Mouse (Mus musculus): ENCODE measurements around the gene Pcnx3. TPM values are rescaled to one million over a fixed set of nuclear protein-coding genes. Genes with fewer than 3 reads are reported as not detected.

The Pcnx3 gene
- polyA plus RNA-seq, 1 experiment from 2014 or later: 14.8 TPM

DNA sequence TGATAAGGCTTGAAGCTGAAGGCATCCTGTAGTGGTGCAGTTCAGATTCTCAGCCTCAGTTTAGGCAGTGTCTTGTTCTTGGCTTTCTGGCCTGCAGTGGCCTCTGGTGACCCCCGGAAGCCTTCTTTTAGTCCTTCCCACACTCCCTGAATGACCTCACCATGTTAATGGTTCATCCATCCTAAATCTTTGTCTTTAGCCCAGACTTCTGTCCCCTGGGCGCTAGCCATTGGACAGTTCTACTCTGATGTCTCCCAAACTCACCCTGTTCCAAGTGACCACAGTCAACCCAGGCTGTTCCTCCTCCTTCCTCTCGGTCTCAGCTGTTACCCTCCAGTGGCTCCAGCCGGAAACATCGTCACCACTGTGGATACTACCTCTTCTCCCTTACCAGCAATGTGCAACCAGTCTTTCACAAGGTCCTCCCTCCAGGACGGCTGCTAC, 39.4 kb downstream of the Pcnx3 start:
- Histone ChIP-seq H3K27me3 (ENCODE audit: insufficient read depth, low read length) (no peaks in the 10 kb centered on the region), H3K9ac (ENCODE audit: low read depth, low read length) (0 out of 2 replicates have a peak overlapping the region, but pooled peaks have one; percentile 1), H3K4me2 (ENCODE audit: low read length) (peak overlapping the region; percentile 51), H3K4me3 (replicated peaks; ENCODE audit: low read depth, low read length) (peak overlapping the region; percentile 6; the same call in 1 of the 2 replicates), H3K36me3 (ENCODE audit: insufficient read depth, low read length) (peaks cover 47% of the 10 kb centered on the region), H3K27ac (peak overlapping the region; percentile 90), H3K9me3 (replicated peaks; ENCODE audit: low read length) (no peaks in the 10 kb centered on the region), H3K4me1 (replicated peaks; ENCODE audit: insufficient read depth, low read length) (peaks cover 18% of the 10 kb centered on the region)
- TF ChIP-seq CTCF (IDR thresholded peaks at IDR 0.05; ENCODE audit: low read depth): no peak
- peak; percentile 37 for ATAC-seq (replicated peaks; ENCODE audit: low FRiP score, low read depth)
- peak; percentile 49 for DNase-seq (ENCODE audit: low spot score)
- WGBS: 37% methylated on average over 6 of the region's 6 CpGs

DNA sequence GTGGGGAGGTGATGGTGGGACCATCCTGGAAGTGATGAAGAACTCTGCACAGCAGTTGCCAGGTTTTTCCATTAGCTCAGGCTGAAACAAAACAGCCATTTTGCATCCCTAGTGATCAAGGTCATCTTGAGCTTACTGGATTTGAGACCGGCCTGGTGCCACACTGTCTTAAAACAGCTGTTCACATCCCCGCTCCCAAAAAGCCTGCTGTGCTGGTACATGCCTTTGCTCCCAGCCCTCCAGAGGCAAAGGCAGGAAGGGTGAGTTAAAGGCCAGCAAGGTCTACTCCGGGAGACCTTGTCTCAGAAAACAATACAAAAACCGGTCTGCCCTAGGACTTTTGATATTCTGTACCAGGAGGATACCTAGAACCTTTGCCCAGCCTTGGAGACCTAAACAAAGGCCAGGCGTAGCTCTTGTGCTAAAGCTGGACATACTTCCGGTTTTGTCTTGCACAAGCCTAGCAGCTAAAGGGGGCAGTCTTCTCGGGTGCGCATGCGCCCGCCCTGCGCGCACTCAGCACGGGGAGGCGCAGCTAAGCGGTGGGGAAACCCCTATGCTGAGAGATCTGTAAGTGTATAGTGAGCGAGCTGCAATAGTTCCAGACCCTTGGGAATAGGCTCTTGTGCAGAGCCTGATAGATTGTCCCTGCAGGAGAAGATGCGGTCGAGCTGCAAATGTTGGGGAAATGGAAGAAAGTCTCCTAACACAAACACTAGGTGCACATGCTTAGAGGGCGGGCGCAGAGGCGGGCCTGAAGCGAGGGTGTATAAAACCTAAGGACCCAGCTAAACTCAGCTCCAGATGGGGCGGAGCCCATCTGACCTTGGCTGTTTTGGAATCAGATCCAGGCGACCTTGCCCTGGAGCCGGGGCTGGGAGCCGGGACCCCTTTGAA, 40.1 kb downstream of the Pcnx3 start:
- Histone ChIP-seq H3K4me2 (ENCODE audit: low read length) (peak overlapping the region; percentile 51), H3K9ac (ENCODE audit: low read depth, low read length) (0 out of 2 replicates have a peak overlapping the region, but pooled peaks have one; percentile 5), H3K4me3 (replicated peaks; ENCODE audit: low read depth, low read length) (peak overlapping the region; percentile 6; the same call in 1 of the 2 replicates), H3K27me3 (ENCODE audit: insufficient read depth, low read length) (no peaks in the 10 kb centered on the region), H3K36me3 (ENCODE audit: insufficient read depth, low read length) (peaks cover 53% of the 10 kb centered on the region), H3K9me3 (replicated peaks; ENCODE audit: low read length) (no peaks in the 10 kb centered on the region), H3K4me1 (replicated peaks; ENCODE audit: insufficient read depth, low read length) (peaks cover 13% of the 10 kb centered on the region), H3K27ac (peak overlapping the region; percentile 90)
- TF ChIP-seq CTCF (IDR thresholded peaks at IDR 0.05; ENCODE audit: low read depth): peak; percentile 50
- peak; percentile 80 for ATAC-seq (replicated peaks; ENCODE audit: low FRiP score, low read depth)
- DNase-seq (ENCODE audit: low spot score): peak; percentile 91
- 10% methylated on average over 26 of the region's 26 CpGs for WGBS

DNA sequence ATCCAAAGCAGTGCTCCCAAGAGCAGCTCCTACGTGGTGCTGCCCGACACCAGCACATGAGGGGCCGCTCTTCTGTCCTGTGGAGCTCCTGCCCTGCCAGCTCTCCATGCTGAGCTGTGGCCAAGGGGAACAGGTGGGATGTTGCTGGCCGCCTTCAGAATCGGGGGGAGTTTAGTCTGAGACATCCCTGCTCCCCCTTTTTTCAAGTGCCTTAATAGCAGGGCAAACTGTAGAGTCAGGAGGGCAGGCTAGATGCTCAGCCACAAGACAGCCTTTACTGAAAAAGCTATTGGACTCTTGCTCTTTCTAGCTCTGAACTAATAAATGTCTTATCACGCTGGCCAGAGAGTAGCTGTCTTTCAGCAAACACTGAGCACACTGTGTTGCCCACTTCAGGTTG, 40.9 kb downstream of the Pcnx3 start:
- Histone ChIP-seq H3K27me3 (ENCODE audit: insufficient read depth, low read length) (no peaks in the 10 kb centered on the region), H3K4me2 (ENCODE audit: low read length) (no peak overlapping the region), H3K27ac (peak overlapping the region; percentile 90), H3K36me3 (ENCODE audit: insufficient read depth, low read length) (peaks cover 59% of the 10 kb centered on the region), H3K4me3 (replicated peaks; ENCODE audit: low read depth, low read length) (no peak overlapping the region), H3K9me3 (replicated peaks; ENCODE audit: low read length) (no peaks in the 10 kb centered on the region), H3K9ac (ENCODE audit: low read depth, low read length) (no peak overlapping the region), H3K4me1 (replicated peaks; ENCODE audit: insufficient read depth, low read length) (peaks cover 13% of the 10 kb centered on the region)
- ATAC-seq (replicated peaks; ENCODE audit: low FRiP score, low read depth) (no peak), DNase-seq (ENCODE audit: low spot score) (no peak)
- no peak for TF ChIP-seq CTCF (IDR thresholded peaks at IDR 0.05; ENCODE audit: low read depth)
- WGBS: 97% methylated on average over 6 of the region's 6 CpGs

DNA sequence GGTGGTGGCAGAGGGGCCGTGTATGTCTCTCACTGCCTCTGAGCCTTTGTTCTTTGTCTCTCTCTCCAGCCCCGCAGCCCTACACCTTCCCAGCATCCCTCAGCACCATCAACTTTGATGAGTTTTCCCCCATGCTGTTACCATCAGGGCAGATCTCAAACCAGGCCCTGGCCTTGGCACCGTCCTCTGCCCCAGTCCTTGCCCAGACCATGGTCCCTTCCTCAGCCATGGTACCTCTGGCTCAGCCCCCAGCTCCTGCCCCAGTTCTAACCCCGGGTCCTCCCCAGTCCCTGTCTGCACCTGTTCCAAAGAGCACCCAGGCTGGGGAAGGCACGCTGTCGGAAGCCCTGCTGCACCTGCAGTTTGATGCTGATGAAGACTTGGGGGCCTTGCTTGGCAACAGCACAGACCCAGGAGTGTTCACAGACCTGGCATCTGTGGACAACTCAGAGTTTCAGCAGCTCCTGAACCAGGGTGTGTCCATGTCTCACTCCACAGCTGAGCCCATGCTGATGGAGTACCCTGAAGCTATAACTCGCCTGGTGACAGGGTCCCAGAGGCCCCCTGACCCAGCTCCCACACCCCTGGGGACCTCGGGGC, 41.9 kb downstream of the Pcnx3 start:
- no peak overlapping the region for H3K9ac ChIP-seq (ENCODE audit: low read depth, low read length)
- H3K36me3 ChIP-seq (ENCODE audit: insufficient read depth, low read length): peaks cover 69% of the 10 kb centered on the region
- H3K27me3 ChIP-seq (ENCODE audit: insufficient read depth, low read length): no peaks in the 10 kb centered on the region
- H3K27ac ChIP-seq: no peak overlapping the region
- TF ChIP-seq CTCF (IDR thresholded peaks at IDR 0.05; ENCODE audit: low read depth): no peak
- H3K4me2 ChIP-seq (ENCODE audit: low read length): no peak overlapping the region
- DNase-seq (ENCODE audit: low spot score) (no peak), ATAC-seq (replicated peaks; ENCODE audit: low FRiP score, low read depth) (no peak)
- H3K4me1 ChIP-seq (replicated peaks; ENCODE audit: insufficient read depth, low read length): peaks cover 13% of the 10 kb centered on the region
- WGBS: 90% methylated on average over 8 of the region's 8 CpGs
- H3K4me3 ChIP-seq (replicated peaks; ENCODE audit: low read depth, low read length): no peak overlapping the region
- no peaks in the 10 kb centered on the region for H3K9me3 ChIP-seq (replicated peaks; ENCODE audit: low read length)

DNA sequence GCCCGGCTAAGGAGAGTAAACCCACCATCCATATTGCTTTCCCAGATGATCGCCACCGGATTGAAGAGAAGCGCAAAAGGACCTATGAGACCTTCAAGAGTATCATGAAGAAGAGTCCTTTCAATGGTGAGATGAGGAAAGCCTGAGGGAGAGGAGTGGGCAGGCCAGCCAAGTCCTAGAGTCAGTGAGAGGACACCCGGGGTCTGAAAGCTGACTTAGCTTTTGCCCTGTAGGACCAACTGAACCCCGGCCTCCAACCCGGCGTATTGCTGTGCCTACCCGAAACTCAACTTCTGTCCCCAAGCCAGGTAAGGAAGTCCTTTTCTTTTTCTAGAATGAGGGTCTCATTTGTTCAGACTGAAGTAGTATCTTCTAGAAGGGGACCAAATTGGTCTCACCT, 43.4 kb downstream of the Pcnx3 start:
- H3K36me3 ChIP-seq (ENCODE audit: insufficient read depth, low read length): peaks cover 71% of the 10 kb centered on the region
- H3K27ac ChIP-seq: no peak overlapping the region
- no peaks in the 10 kb centered on the region for H3K27me3 ChIP-seq (ENCODE audit: insufficient read depth, low read length)
- no peak overlapping the region for H3K9ac ChIP-seq (ENCODE audit: low read depth, low read length)
- ATAC-seq (replicated peaks; ENCODE audit: low FRiP score, low read depth) (no peak), DNase-seq (ENCODE audit: low spot score) (no peak)
- no peak overlapping the region for H3K4me3 ChIP-seq (replicated peaks; ENCODE audit: low read depth, low read length)
- H3K9me3 ChIP-seq (replicated peaks; ENCODE audit: low read length): no peaks in the 10 kb centered on the region
- 98% methylated on average over 9 of the region's 9 CpGs for WGBS
- peaks cover 13% of the 10 kb centered on the region for H3K4me1 ChIP-seq (replicated peaks; ENCODE audit: insufficient read depth, low read length)
- no peak for TF ChIP-seq CTCF (IDR thresholded peaks at IDR 0.05; ENCODE audit: low read depth)
- no peak overlapping the region for H3K4me2 ChIP-seq (ENCODE audit: low read length)

DNA sequence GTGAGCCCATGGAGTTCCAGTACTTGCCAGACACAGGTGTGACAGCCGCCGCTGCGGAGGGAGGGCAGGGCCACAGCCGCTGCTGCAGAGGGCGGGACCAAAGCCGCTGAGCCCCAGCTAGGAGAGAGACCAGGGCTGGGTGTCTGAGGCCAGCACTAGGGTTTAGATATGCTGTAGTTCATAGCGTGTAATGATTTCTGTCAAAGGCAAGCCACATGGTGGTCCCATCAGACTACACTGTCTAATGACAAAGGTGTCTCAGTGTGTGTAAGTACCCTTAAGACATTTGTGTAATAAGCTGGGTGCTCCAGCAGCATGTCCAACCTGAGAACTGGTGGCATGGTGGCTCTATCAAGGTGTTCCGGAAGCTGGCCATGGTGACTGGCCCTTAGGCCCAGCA, 47.1 kb downstream of the Pcnx3 start:
- Histone ChIP-seq H3K27me3 (ENCODE audit: insufficient read depth, low read length) (no peaks in the 10 kb centered on the region), H3K4me1 (replicated peaks; ENCODE audit: insufficient read depth, low read length) (peaks cover 4% of the 10 kb centered on the region), H3K9ac (ENCODE audit: low read depth, low read length) (no peak overlapping the region), H3K9me3 (replicated peaks; ENCODE audit: low read length) (no peaks in the 10 kb centered on the region), H3K4me3 (replicated peaks; ENCODE audit: low read depth, low read length) (no peak overlapping the region), H3K27ac (no peak overlapping the region), H3K36me3 (ENCODE audit: insufficient read depth, low read length) (peaks cover 61% of the 10 kb centered on the region), H3K4me2 (ENCODE audit: low read length) (no peak overlapping the region)
- DNase-seq (ENCODE audit: low spot score): no peak
- no peak for ATAC-seq (replicated peaks; ENCODE audit: low FRiP score, low read depth)
- no peak for TF ChIP-seq CTCF (IDR thresholded peaks at IDR 0.05; ENCODE audit: low read depth)
- WGBS: 97% methylated on average over 8 of the region's 8 CpGs

All from kidney, postnatal 0 days (tissue).